Mouse (Mus musculus) lung, postnatal 14 days (tissue): ENCODE data around the gene Vmn1r41.

Experiments used
- DNase-seq: peaks from one replicate; pipeline ENCODE4 v3.0.0; 2021

Gene Vmn1r41

GRCm38 (mm10) chr6:89740466-89740865 lies at the start of gene Vmn1r41:
Gene Vmn1r41, plus strand, starts transcription at chr6:89740766.
- no peak for DNase-seq

- no peak for DNase-seq
Observed at GRCm38 (mm10) chr6:89706624-89707023, 33.9 kb upstream of the Vmn1r41 start.

- no peak for DNase-seq
Observed at GRCm38 (mm10) chr6:89707240-89707639, 33.3 kb upstream of the Vmn1r41 start, which contains the start of gene Vmn1r40. Gene Vmn1r40, plus strand, starts transcription at chr6:89707540.

GRCm38 (mm10) chr6:89718051-89718450 lies 22.5 kb upstream of the Vmn1r41 start:
- DNase-seq: no peak

DNA sequence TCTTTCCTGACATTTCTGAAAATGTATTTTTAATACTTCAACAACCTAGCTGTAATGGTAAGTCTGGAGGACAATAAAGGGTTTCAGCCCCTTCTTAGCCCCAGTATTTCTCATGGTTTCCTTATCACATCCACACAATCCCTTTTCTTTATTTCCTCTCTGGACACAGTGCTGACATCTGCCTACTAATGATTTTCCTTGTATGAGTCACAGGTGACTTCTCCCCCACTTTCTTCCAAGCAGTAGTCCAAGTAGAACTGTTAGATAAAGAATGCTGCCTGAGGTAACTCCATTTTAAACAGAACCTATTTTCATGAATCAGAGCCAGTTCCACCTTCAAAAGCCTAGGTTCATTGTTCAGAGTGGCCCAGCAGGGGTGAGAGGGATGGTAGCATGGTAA lies 2.2 kb downstream of the Vmn1r41 start:
- DNase-seq: no peak

GRCm38 (mm10) chr6:89790231-89790630 lies 49.7 kb downstream of the Vmn1r41 start:
- no peak for DNase-seq
